Mouse (Mus musculus) activated CD4-positive, CD25-positive, alpha-beta regulatory T cell, adult 4 months (primary cell): ENCODE data around the gene Insl6. TPM values are rescaled to one million over a fixed set of nuclear protein-coding genes. Genes with fewer than 3 reads are reported as not detected.

Experiments
- ATAC-seq: one replicate; pipeline ENCODE4 v1.8.0; 2017
- polyA plus RNA-seq, 2 experiments: library from polyadenylated mRNA; unstranded; fragments of 100-300 nt; shearing (Covaris generic); gene quantifications; one replicate each; pipeline ENCODE4 v1.2.1; 2017

Insl6 gene
- polyA plus RNA-seq, 2 experiments from 2014 or later = 23.8 to 28.8 TPM

DNA sequence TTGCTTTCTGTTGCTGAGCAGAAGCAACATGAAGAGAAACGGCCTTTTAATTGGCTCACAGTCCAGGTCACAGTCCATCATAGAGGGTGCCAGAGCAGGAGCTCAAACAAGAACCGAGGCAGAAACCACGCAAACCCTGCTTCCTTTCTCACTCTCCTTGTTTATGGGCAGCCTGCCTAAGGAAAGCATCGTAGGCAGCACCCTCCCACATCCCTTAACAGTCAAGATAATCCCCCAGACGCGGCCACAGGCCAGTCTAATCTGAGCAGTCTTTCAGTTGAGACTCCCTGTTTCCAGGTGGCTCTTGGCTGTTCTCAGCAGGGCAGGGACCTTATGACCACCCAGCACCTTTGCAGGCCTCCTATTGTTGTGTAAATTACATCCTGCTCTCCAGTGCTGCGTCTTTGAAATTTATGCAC lies 39.7 kb downstream of the Insl6 start:
- ATAC-seq = no peak

- ATAC-seq = no peak
Observed at GRCm38 (mm10) chr19:29278944-29279587, 46.1 kb downstream of the Insl6 start.

GRCm38 (mm10) chr19:29276414-29276813 lies 48.7 kb downstream of the Insl6 start:
- no peak for ATAC-seq

DNA sequence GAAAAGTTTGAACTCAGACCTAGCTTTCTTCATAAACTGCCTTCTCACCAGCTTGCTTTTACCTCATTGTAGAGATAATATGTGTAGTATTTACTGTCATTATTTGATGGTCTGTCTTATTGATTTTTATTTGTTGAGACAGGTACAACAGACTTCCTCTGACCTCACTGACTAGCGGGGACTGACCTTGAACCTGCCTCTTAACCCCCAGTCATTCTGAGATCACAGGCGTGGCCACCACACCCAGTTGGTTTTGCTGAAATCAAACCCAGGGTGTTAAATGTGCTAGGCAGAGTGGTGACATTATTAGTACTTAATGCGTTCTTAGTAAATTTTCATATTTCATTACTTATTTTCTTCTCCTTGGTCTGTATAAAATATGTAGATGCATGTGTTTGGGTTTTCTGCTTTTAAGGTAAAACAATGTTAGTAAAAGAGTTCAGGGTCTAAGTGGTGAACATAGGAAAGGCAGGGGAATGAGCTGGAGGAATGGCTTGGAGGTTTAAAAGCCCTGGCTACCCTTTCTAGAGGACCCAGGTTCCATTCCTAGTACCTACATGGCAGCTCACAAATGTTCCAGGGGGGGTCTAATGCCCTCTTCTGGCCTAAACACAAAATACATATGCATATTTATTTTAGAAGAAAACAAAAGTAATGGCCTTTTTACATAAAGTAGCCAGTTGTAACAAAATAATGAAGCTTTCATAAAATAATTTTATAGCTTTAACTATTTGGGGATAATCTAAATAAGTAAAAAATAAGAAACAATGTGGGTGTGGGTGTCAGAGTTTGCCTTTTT lies 52.9 kb downstream of the Insl6 start:
- ATAC-seq = no peak

Other genes with a start within 250 kb of the Insl6 start
- gene Rcl1, start 224.0 kb downstream of the Insl6 start, polyA plus RNA-seq = 10 to 100 TPM; 23.8 to 24.0 TPM
- gene Jak2, start 73.5 kb downstream of the Insl6 start, polyA plus RNA-seq = 10 to 100 TPM; 20.1 to 20.5 TPM
- gene Rln1, start 9.3 kb upstream of the Insl6 start, polyA plus RNA-seq = not detected
- 100 to 1,000 TPM; 216 to 219 TPM for gene Plgrkt, start 42.0 kb upstream of the Insl6 start, polyA plus RNA-seq
- 10 to 100 TPM; 37.7 to 48.6 TPM for gene Cd274, start 42.1 kb upstream of the Insl6 start, polyA plus RNA-seq
- gene Pdcd1lg2, start 85.6 kb upstream of the Insl6 start, polyA plus RNA-seq = 10 to 100 TPM; 17.2 to 23.0 TPM
- 10 to 100 TPM in 1 of 2 experiments, 1 to 10 TPM in 1; 8.6 to 13.1 TPM for gene Ric1, start 196.9 kb upstream of the Insl6 start, polyA plus RNA-seq